Mouse (Mus musculus) small intestine, adult 2 months (tissue): Measurements from ENCODE around the gene Tmem200a.

Source experiments
- CTCF ChIP-seq: fragments of 200-500 bp; IDR thresholded peaks from 2 replicates; pipeline ENCODE4 v1.5.1; 2012; ENCODE audit warnings: low read depth, mild to moderate bottlenecking, control low read depth, inconsistent platforms, low read length, moderate library complexity, mixed read lengths; ENCODE audit not compliant: insufficient replicate concordance, insufficient read length; ENCODE audit errors: extremely low read depth
- POLR2A ChIP-seq: fragments of 200-500 bp; IDR thresholded peaks from 2 replicates; pipeline ENCODE4 v1.6.1; 2012; ENCODE audit warnings: low read depth, mild to moderate bottlenecking, control low read depth, inconsistent platforms, low read length, moderate library complexity

GRCm38 (mm10) chr10:26103330-26103982, 24.6 kb upstream of the Tmem200a start:
- TF ChIP-seq POLR2A (no peak), CTCF (no peak)
